In the genomic region with DNA sequence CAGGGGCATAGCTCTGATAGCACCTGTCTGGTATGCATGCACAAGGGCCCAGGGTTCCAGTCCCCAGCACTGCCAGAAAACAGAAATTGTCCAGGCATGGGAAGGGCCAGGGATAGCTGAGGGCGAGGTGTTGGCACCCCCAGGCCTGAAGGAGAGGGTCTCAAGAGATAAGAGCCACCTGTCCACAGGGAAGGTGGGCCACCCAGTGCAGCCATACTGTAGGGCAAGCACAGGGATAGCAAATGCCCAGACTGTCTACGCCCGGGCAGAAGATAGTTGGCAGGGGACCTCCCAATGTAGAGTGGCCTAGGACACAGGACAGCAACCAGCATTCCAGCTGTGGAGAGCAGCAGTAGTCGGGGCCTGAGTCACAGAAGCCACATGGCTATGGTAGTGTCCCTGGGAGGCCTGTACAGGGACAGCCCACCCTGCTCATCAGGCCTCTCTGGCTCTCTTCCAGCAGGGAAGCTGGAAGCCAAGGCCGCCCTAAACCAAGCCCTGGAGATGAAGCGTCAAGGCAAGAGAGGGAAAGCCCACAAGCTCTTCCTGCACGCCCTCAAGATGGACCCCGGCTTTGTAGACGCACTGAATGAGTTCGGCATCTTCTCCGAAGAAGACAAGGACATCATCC, we compare ENCODE assay signal across 32 mouse cellular contexts. TPM values are rescaled to one million over a fixed set of nuclear protein-coding genes. Genes with fewer than 3 reads are reported as not detected.
DNase-seq lines count a peak whose midpoint lies in the region; ATAC-seq and TF ChIP-seq lines count a peak whose summit lies in the region.
"Had no signal": no experiment of that assay in that cellular context is flagged by ENCODE, and none has a peak within 500 bp of the region (broad histone marks: within the 10 kb centered on the region; RNA-seq: fewer than 3 reads in every experiment).

No protein-coding gene starts in this region.

- H3K4me2 ChIP-seq in forebrain, embryonic 12.5 days: no peak overlapping the region
- H3K4me2 ChIP-seq in forebrain, embryonic 16.5 days (ENCODE audit: low read length): no peak overlapping the region
- H3K4me2 ChIP-seq in lung, embryonic 14.5 days: no peak overlapping the region

- no peak for ATAC-seq in forebrain, embryonic 12.5 days (ENCODE audit: low FRiP score)
- ATAC-seq in forebrain, embryonic 16.5 days: no peak
- ATAC-seq in lung, embryonic 14.5 days (ENCODE audit: insufficient read depth): no peak
- ATAC-seq in G1E (ENCODE audit: extremely low read depth, insufficient number of reproducible peaks, low FRiP score, poor library complexity, severe bottlenecking): no peak
- ATAC-seq: CD4-positive, CD25-positive, alpha-beta regulatory T cell, adult 4 months; forebrain, embryonic 13.5 days; inflammation-experienced regulatory T-cells, adult 6 months had no signal

- no peaks in the 10 kb centered on the region for H3K27me3 ChIP-seq in forebrain, embryonic 12.5 days
- H3K27me3 ChIP-seq in forebrain, embryonic 16.5 days (replicated peaks; ENCODE audit: control insufficient read depth, insufficient read depth, low read length): no peaks in the 10 kb centered on the region
- H3K27me3 ChIP-seq in lung, embryonic 14.5 days (ENCODE audit: insufficient read depth, low read length): no peaks in the 10 kb centered on the region
- no peaks in the 10 kb centered on the region for H3K27me3 ChIP-seq in G1E (ENCODE audit: insufficient read depth, low read length)
- H3K27me3 ChIP-seq: embryonic facial prominence, embryonic 13.5 days; forebrain, embryonic 13.5 days; heart, embryonic 12.5 days; hindbrain, embryonic 15.5 days; kidney, embryonic 15.5 days; limb, embryonic 12.5 days; neural tube, embryonic 13.5 days had no signal

- H3K9me3 ChIP-seq in forebrain, embryonic 12.5 days: no peaks in the 10 kb centered on the region
- no peaks in the 10 kb centered on the region for H3K9me3 ChIP-seq in forebrain, embryonic 16.5 days (ENCODE audit: control insufficient read depth, low read length)
- H3K9me3 ChIP-seq in lung, embryonic 14.5 days (ENCODE audit: low read depth, low read length): no peaks in the 10 kb centered on the region
- H3K9me3 ChIP-seq in G1E (replicated peaks): no peaks in the 10 kb centered on the region; the same call in 1 of the 2 replicates
- H3K9me3 ChIP-seq: embryonic facial prominence, embryonic 13.5 days; forebrain, embryonic 13.5 days; heart, embryonic 12.5 days; hindbrain, embryonic 15.5 days; kidney, embryonic 15.5 days; limb, embryonic 12.5 days; neural tube, embryonic 13.5 days had no signal

- DNase-seq in adrenal gland, postnatal 36 days: peak; percentile 17 to 44
- DNase-seq in adrenal gland, postnatal 4 days (ENCODE audit: low spot score in 2 of 2): no peak
- DNase-seq in lung, embryonic 14.5 days: peak; percentile 44
- DNase-seq in lung, postnatal 14 days: no peak
- DNase-seq in G1E (ENCODE audit: low spot score): no peak
- DNase-seq in gastrocnemius, postnatal 25 days: no peak
- DNase-seq: gastrocnemius, postnatal 14 days; heart, adult 2 months; heart, postnatal 4 days; kidney, postnatal 25 days; lung, adult 18-20 months; lung, postnatal 10 days; right cerebral cortex, postnatal 4 days had no signal

- H3K4me1 ChIP-seq in forebrain, embryonic 12.5 days: peaks cover 21% of the 10 kb centered on the region
- H3K4me1 ChIP-seq in forebrain, embryonic 16.5 days (replicated peaks; ENCODE audit: control insufficient read depth, insufficient read depth, low read length): peaks cover 19% of the 10 kb centered on the region
- 0 out of 2 replicates have a peak, but pooled peaks cover 9% of the 10 kb centered on the region for H3K4me1 ChIP-seq in lung, embryonic 14.5 days (ENCODE audit: insufficient read depth)
- H3K4me1 ChIP-seq in G1E (ENCODE audit: insufficient read depth, low read depth, low read length): peaks cover 34% of the 10 kb centered on the region

- 94% methylated on average over 11 of the region's 11 CpGs for WGBS in forebrain, embryonic 12.5 days
- 88% methylated on average over 11 of the region's 11 CpGs for WGBS in forebrain, embryonic 16.5 days
- WGBS in lung, embryonic 14.5 days: 81% methylated on average over 11 of the region's 11 CpGs

- no peak for TF ChIP-seq CTCF in lung, embryonic 14.5 days (IDR thresholded peaks at IDR 0.05; ENCODE audit: low read depth)
- no peak for TF ChIP-seq CTCF in G1E (IDR thresholded peaks at IDR 0.05; ENCODE audit: low read depth, low read length)

- H3K4me3 ChIP-seq in forebrain, embryonic 12.5 days (replicated peaks): 0 out of 2 replicates have a peak overlapping the region, but pooled peaks have one; percentile 4
- no peak overlapping the region for H3K4me3 ChIP-seq in forebrain, embryonic 16.5 days (replicated peaks; ENCODE audit: low read length)
- no peak overlapping the region for H3K4me3 ChIP-seq in lung, embryonic 14.5 days (ENCODE audit: low read depth, low read length)
- peak overlapping the region; percentile 20; the same call in 1 of the 2 replicates for H3K4me3 ChIP-seq in G1E (ENCODE audit: low read depth, low read length)
- H3K4me3 ChIP-seq: forebrain, embryonic 13.5 days; heart, adult 2 months; heart, embryonic 12.5 days; hindbrain, embryonic 15.5 days; kidney, embryonic 15.5 days had no signal

- no peak overlapping the region for H3K9ac ChIP-seq in forebrain, embryonic 12.5 days
- no peak overlapping the region for H3K9ac ChIP-seq in forebrain, embryonic 16.5 days (replicated peaks; ENCODE audit: low read depth, low read length)
- H3K9ac ChIP-seq in lung, embryonic 14.5 days: no peak overlapping the region
- H3K9ac ChIP-seq: heart, embryonic 12.5 days; limb, embryonic 12.5 days had no signal

- H3K36me3 ChIP-seq in forebrain, embryonic 12.5 days (replicated peaks): peaks cover 51% of the 10 kb centered on the region
- H3K36me3 ChIP-seq in forebrain, embryonic 16.5 days (ENCODE audit: control insufficient read depth, insufficient read depth): peaks cover 24% of the 10 kb centered on the region
- peaks cover 47% of the 10 kb centered on the region for H3K36me3 ChIP-seq in lung, embryonic 14.5 days (ENCODE audit: insufficient read depth)
- H3K36me3 ChIP-seq in G1E (replicated peaks): peaks cover 62% of the 10 kb centered on the region

- no peak overlapping the region for H3K27ac ChIP-seq in forebrain, embryonic 12.5 days
- no peak overlapping the region for H3K27ac ChIP-seq in forebrain, embryonic 16.5 days (ENCODE audit: low read length)
- no peak overlapping the region for H3K27ac ChIP-seq in lung, embryonic 14.5 days (ENCODE audit: low read depth)
- H3K27ac ChIP-seq: embryonic facial prominence, embryonic 13.5 days; forebrain, embryonic 13.5 days; heart, adult 2 months; hindbrain, embryonic 15.5 days; kidney, embryonic 15.5 days; limb, embryonic 12.5 days; neural tube, embryonic 13.5 days had no signal

RNA-seq across cellular contexts. Expression of gene Ficd, which starts 2.1 kb away (rescaled TPM):
- 10 to 100 TPM; 12.7 to 15.2 TPM for total RNA-seq in adrenal gland, postnatal 36 days (2021)
- total RNA-seq in adrenal gland, postnatal 4 days (2021): 10 to 100 TPM; 10.7 to 13.6 TPM
- polyA plus RNA-seq in forebrain, embryonic 12.5 days (2016; fragmentation: Nextera tagmentation; extraction: Ambion mirVana): 5.4 and 7.2 TPM in 2 replicates
- 9.2 and 9.6 TPM in 2 replicates for polyA plus RNA-seq in forebrain, embryonic 16.5 days (2015; fragmentation: Nextera tagmentation; extraction: Ambion mirVana)
- polyA plus RNA-seq in lung, embryonic 14.5 days (2014; fragmentation: Nextera tagmentation; extraction: Ambion mirVana): 3.6 and 4.3 TPM in 2 replicates
- 2.4 and 5.8 TPM in 2 replicates for total RNA-seq in G1E (2014; fragmentation: Nextera tagmentation)
- 1.5 and 1.7 TPM in 2 replicates for total RNA-seq in G1E (2017)
- polyA plus RNA-seq in G1E (2012): 1.4 and 1.9 TPM in 2 replicates
- 1 to 10 TPM; 4.8 to 5.9 TPM for total RNA-seq in gastrocnemius, postnatal 25 days (2021)

RNA-seq across cellular contexts. Expression of gene 1700069L16Rik, which starts 13.2 kb away (rescaled TPM):
- not detected for total RNA-seq in adrenal gland, postnatal 36 days (2021)
- total RNA-seq in adrenal gland, postnatal 4 days (2021): not detected
- not detected in 2 replicates for polyA plus RNA-seq in forebrain, embryonic 12.5 days (2016; fragmentation: Nextera tagmentation; extraction: Ambion mirVana)
- polyA plus RNA-seq in forebrain, embryonic 16.5 days (2015; fragmentation: Nextera tagmentation; extraction: Ambion mirVana): not detected in 2 replicates
- 0.38 TPM in 1 of 2 replicates, not detected in the other for polyA plus RNA-seq in lung, embryonic 14.5 days (2014; fragmentation: Nextera tagmentation; extraction: Ambion mirVana)
- not detected in 2 replicates for total RNA-seq in G1E (2014; fragmentation: Nextera tagmentation)
- 0.29 TPM in 1 of 2 replicates, not detected in the other for total RNA-seq in G1E (2017)
- not detected in 2 replicates for polyA plus RNA-seq in G1E (2012)
- not detected for total RNA-seq in gastrocnemius, postnatal 25 days (2021)
- total RNA-seq: common myeloid progenitor, adult 5-6 weeks; gastrocnemius, postnatal 14 days; heart, adult 2 months; heart, postnatal 4 days; layer of hippocampus, adult 18-20 months; layer of hippocampus, postnatal 10 days; left cerebral cortex, adult 18-20 months; left cerebral cortex, postnatal 14 days had no signal
- polyA plus RNA-seq: CD4-positive, CD25-positive, alpha-beta regulatory T cell, adult 4 months; embryonic facial prominence, embryonic 13.5 days; forebrain, embryonic 13.5 days; heart, adult 2 months; heart, embryonic 12.5 days; heart, postnatal 0 days; hindbrain, embryonic 15.5 days; inflammation-experienced regulatory T-cells, adult 6 months; kidney, embryonic 15.5 days; limb, embryonic 12.5 days; liver, embryonic 11.5 days; neural tube, embryonic 13.5 days; spleen, adult 2 months had no signal

RNA-seq across cellular contexts. Expression of gene Sart3, which starts 34.6 kb away (rescaled TPM):
- 10 to 100 TPM; 30.0 to 33.3 TPM for total RNA-seq in adrenal gland, postnatal 36 days (2021)
- total RNA-seq in adrenal gland, postnatal 4 days (2021): 10 to 100 TPM; 48.2 to 53.9 TPM
- polyA plus RNA-seq in forebrain, embryonic 12.5 days (2016; fragmentation: Nextera tagmentation; extraction: Ambion mirVana): 78.4 and 78.8 TPM in 2 replicates
- 50.7 and 52.7 TPM in 2 replicates for polyA plus RNA-seq in forebrain, embryonic 16.5 days (2015; fragmentation: Nextera tagmentation; extraction: Ambion mirVana)
- polyA plus RNA-seq in lung, embryonic 14.5 days (2014; fragmentation: Nextera tagmentation; extraction: Ambion mirVana): 53.8 and 63.1 TPM in 2 replicates
- total RNA-seq in G1E (2014; fragmentation: Nextera tagmentation): 18.6 and 19.0 TPM in 2 replicates
- 30.4 and 32.6 TPM in 2 replicates for total RNA-seq in G1E (2017)
- polyA plus RNA-seq in G1E (2012): 45.6 and 52.6 TPM in 2 replicates
- total RNA-seq in gastrocnemius, postnatal 25 days (2021): 1 to 10 TPM; 5.8 to 8.2 TPM

RNA-seq across cellular contexts. Expression of gene Iscu, which starts 34.8 kb away (rescaled TPM):
- 100 to 1,000 TPM; 612 to 984 TPM for total RNA-seq in adrenal gland, postnatal 36 days (2021)
- total RNA-seq in adrenal gland, postnatal 4 days (2021): 100 to 1,000 TPM; 417 to 454 TPM
- 107 and 113 TPM in 2 replicates for polyA plus RNA-seq in forebrain, embryonic 12.5 days (2016; fragmentation: Nextera tagmentation; extraction: Ambion mirVana)
- 76.9 and 79.6 TPM in 2 replicates for polyA plus RNA-seq in forebrain, embryonic 16.5 days (2015; fragmentation: Nextera tagmentation; extraction: Ambion mirVana)
- 112 and 116 TPM in 2 replicates for polyA plus RNA-seq in lung, embryonic 14.5 days (2014; fragmentation: Nextera tagmentation; extraction: Ambion mirVana)
- 44.2 and 46.2 TPM in 2 replicates for total RNA-seq in G1E (2014; fragmentation: Nextera tagmentation)
- 76.9 and 93.6 TPM in 2 replicates for total RNA-seq in G1E (2017)
- polyA plus RNA-seq in G1E (2012): 39.5 and 50.7 TPM in 2 replicates
- 100 to 1,000 TPM; 126 to 135 TPM for total RNA-seq in gastrocnemius, postnatal 25 days (2021)

Comparison
In these comparisons a context has a peak if more than half of its experiments do, and no peak if none do; other contexts are left out.
1. DNase-seq: peak in adrenal gland, postnatal 36 days (2 of 2) and lung, embryonic 14.5 days (single experiment); none in adrenal gland, postnatal 4 days (0 of 2), lung, postnatal 14 days (single experiment), G1E (single experiment) and gastrocnemius, postnatal 25 days (single experiment).
2. H3K4me3 ChIP-seq: peak in forebrain, embryonic 12.5 days (single experiment) and G1E (single experiment); none in forebrain, embryonic 16.5 days (single experiment) and lung, embryonic 14.5 days (single experiment).